Mouse (Mus musculus) NIH3T3 (cell line): Measurements from ENCODE around the gene Gm11627.
"Not testable (repeated sequence)": the region's sequence is repeated elsewhere in the genome, so short reads cannot be mapped to it uniquely, and the experiment has no call there.

ENCODE experiments used
- DNase-seq: peaks from one replicate; pipeline ENCODE4 v3.0.0-alpha.2; 2012; ENCODE audit warnings: low read depth

The Gm11627 gene

DNA sequence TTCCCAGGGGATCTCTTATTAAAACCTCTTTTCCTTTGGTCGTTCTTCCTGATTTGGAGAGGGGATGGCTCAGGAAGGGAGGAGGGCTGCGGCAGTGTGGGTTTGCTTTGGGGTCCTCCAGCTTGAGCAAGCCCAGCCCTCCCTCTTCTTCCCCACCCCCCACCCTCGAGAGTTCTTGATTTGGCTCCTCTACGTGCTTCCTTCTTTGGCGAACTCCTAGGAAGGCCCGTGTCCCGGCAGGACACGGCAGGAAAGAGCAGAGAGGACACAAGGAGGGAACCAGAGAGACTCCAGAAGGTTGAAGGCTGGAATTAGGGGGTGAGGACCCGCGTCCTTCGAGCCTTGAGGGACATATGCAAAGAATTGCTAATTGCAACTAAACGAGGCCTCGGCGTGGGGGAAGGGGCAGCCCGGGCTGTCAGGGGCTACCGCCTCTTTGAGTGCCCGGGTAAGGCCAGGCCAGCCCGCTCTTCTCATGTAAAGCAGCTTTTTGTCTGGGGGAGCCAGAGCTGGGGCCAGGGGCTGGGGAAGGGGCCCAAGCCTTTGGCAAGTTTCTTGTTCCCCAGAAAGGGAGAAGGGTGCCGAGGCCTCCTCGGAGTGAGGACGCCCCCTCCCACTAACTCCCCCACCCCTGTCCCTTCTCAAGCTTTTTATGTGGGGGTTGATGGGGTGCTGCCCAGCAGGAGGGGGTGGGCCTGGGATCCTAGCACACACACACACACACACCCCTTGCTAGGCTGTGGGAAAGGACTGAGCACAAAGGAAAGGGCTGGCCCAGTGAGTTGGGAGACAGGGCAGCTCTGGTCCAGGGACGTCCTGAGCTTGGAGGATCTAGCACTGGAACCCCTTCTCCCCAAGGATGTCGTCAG is at the start of gene Gm11627:
Gm11627 (minus strand) TSS at position 297 of the 869 bp plus-strand sequence.
- no peak for DNase-seq

DNA sequence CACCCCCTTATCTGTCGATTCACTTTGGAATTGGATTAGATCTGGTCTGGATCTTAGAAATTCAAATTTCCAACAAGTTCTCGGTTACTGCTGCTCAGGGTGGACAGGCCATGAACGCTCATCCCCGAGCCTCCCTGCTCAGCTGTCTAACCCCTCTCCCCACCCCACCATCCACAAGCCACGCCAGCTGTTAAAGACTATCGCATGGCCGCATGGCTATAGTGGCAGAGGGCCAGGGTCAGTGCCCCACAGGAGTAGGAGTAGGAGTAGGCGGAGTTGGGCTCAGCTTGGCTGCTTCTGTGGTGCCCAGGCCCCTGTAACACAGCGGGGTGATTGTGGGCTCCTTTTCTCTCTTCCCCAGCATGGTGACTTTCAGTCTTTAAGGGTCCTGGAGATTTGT is 49.3 kb upstream of the Gm11627 start:
- peak; percentile 36 for DNase-seq

DNA sequence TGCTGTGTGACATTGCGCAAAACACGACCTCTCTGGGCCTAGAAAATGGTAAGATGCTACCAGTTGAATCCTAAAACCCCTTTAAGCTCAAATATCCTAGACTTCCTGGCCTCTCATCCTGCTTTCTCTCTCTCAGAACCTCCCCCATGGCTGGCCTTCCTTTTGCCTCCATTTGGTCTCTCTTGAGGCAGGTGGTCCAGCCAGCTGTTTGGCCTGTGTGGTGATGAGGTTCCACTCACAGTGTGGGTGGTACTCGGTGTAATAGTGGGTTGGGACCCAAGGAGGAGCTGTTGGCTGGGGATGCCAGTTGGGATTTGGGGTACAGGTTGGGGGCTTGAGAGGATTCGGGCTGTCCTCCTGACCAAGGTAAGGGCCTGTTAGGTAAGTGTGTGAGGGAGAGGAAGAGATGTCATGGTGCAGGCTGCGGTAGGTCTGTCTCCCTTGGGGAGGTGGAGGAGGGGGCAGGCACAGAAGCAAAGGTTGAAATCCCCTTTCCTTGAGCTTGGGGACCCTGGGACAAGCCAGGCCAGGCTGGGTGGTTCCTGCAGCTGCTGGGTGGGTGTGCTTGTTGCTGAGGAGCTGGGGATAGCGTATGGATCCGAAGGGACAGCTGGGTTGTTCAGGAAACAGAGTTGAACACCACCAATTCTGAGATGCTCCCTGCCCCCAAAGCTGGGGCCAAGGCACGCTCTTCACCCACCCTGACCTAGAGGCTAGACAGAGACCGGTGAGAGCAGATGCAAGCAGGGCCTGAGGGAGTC is 48.1 kb upstream of the Gm11627 start:
- DNase-seq: no peak

DNA sequence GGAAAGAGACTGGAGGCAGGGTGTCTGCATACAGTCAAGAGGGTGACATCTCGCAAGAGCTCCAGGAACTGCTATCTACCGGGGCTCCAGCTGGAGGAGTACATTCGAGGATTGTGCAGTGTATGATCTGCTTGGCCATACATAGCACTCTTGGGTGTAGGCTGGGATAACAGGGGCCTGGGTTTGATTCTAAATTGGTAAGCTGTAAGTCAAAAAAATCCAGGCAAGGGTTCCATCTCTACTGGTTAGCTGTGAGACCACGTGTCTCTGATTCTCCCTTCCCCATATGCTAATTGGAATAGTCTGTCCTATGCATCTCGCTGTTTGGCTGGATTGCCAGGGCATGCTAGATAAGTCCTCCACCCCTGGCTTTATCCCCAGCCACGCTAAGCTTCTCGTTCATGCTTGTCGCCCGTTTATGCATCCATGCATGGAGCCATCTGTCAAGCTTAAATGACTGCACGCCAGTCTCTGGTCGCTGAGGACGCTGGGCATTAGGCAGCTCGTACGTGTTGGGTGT is 45.7 kb upstream of the Gm11627 start:
- DNase-seq: peak; percentile 34

DNA sequence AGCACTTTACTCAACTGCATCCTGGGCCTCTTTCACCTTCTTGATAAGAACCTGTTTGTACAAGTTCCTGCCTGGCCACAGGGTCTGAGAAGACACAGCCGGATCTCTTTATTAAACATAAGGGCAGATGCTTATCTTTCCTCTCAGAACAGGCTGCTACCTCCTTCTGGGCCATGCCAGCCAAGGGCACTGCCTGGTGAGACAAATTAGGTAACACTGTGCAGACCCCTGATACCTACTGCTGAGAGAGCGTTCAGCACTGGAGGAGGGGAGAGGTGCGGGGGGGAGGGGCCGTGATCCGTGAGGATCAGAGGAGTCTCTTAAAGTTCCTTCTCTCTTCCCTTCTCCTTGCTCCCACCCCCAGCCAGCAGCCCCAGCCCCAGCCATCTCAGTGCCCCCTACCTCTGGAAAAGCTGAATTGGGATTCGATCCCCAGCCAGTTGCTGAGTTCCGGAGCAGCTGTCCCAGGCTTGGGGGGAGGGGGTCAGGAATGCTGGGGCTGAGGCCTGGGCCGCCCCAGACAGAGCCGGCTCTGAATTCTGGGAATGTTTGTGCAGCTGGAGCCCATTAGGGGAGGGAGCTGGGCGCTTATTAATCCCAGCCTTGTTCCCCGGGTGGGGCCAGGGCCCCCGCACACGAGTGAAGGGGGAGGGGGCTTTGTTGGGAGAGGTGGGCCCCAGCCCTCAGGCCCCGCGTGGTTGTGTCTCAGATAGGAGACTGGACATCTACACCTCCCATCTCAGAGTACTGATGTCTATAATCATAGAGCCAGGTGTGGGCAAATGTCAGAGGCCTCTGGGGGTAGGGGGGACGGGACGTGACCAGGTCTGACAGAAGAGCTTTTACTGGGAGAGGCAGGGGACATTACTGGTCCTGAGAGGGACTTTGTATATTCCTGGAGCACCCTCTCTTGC is 44.9 kb upstream of the Gm11627 start:
- DNase-seq: peak; percentile 92

DNA sequence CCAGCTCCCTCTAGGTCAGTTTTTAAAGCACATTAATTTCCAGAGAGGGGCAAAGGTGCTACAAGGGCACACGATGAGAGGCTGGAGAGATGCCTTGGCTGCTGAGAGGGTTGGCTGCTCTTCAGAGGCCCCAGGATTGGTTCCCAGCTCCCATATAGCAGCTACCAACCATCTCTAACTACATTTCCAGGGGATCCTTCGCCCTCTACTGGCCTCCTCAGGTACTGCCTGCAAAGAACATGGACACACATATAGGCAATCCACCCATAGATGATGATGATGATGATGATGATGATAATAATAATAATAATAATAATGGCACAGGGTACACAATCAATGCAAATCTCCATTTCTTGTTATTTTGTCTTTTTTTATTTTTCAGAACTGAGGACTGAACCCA is 40.2 kb upstream of the Gm11627 start:
- no peak for DNase-seq

DNA sequence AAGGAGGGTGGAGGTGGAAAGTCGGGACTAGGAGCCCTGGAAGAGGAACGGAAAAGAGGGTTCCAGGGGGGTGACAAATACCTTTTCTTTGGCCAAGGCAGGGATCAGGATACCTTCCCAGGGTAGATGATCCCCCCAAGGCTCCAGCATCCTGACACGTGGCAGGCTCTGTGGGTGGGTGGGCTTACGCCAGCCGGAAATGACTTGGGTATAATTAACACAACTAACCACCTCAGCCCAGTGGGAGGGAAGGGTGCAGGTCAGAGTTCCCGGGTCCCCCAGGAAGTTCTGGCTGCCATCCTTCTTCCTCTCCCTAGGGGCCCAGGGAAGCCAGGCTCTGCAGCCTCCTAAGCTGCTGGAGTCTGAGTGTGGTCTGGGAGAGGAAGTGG is 32.0 kb upstream of the Gm11627 start:
- DNase-seq: no peak

DNA sequence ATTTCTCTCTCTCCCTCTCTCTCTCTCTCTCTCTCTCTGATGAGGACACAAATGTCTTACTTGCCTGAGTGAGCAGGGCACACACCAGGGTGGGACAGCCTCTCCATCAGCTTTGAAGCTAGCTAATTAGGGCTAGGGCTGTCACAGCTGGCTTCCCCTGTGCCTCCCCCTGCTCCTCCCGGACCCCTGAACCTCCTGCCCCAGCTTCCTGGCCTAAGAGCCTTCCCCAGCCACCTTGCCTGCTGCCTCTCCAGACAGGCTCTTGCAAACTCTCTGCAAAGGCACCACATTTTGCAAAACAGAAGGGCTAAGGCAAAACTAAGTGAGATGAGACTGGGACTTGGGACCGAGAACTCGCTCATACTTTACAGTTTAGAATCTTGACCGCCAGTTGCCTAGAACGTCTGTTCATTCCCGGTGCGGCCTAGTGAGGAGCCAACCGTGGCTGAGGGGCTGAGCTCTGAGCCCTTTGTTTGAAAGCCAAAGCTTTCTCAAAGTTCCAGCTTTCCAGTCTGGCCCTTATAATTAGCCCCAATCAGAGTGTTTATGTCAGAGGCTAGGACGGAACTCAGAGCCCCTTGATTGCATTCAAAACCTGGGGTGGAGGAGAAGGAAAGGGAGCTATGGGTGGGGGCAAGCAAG is 31.5 kb upstream of the Gm11627 start:
- DNase-seq: no peak

DNA sequence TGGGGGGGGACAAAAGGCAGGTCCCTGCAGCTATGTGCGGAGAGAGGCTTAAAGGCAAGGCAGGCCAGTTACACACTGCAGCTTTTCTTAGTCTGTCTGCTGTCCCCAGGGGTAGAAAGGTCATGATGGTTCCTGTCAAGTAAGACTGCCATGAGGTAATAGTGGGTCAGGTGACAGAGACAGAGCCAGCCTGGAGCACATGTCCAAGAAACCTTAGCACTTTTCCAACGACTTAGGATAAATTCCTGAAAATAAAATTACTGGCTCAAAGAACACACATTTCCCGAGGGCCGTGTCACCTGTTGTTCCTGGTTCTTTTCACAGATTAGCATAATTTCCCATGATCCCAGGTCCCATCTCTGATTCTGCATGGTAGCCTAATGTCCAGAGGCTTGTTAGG is 31.0 kb upstream of the Gm11627 start:
- DNase-seq: no peak

DNA sequence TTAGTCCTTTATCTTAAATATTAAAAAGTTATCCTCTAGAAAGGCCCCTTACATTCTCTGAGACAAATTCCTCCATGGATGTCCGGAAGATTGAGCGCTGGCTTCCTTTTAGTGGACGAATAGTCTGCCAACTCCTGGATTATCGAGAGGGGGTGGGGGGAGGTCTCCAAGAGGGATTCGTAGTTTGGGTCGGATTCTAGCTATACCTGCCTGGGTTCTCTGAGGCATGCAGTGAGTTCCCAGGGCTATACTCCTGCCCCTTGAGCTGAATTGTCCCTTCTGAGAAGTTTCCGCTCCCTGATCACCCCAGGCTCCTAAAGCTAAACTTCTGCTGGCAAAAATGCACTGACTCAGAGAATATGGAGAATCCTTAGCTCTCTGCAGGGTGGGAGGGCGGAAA is 30.2 kb upstream of the Gm11627 start:
- no peak for DNase-seq

DNA sequence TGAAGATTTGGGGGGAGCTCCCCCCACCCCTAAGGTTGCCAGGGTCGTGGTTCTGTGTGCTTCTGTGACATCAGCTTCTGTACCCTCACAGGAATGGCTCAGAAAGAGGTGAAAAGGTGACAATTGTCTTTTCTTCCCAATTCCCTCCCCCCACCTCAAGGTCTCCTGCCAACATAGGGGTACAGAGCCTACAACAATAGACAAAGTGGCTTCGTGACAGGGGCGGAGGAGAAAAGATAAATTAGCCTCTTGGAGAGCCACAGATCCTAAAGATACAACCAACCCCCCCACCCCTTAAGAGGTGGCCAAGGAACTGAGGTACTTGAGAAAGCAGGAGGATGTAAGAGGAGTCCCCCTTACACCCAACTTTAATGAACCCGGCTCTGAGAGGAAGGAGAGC is 29.4 kb upstream of the Gm11627 start:
- no peak for DNase-seq

DNA sequence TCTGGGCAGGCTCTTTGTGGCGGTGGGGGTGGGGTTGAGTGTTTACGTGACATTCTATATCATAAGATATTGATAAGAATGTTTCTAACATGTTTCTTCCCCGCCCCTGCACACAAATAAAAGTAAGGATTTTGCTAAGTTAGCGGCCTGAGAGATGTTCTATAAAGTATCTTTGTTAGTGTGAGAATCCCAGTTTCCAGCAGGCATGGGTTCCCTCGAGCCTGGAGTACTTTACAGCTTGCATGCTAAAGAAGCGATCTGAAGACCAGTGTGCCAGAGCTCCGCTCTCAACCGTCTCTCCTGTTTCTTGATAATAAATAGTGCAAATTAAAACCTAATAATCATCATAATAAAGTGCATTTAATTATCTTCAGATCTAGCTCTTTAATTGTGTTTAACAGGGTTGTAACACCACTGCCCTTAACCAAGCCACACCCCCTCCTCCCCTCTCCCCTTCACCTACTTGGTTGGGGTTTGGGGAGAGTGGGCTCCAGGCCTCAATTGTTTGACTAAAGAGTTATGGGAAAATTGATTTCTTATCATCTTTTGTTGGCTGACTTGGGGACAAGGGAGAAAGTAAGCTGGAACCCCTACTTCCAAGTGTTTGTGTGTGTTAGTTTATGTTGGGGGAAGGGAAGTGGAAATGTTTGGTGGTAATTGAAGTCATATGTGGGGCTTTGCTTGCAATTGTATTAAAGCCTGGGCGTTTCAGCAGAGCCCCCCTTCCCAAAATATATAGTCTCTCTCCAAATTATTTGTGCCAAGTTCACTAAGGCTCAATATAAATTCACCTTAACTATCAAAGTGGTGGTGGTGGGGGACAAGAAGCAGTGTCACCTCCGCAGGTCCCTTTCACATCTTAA is 28.7 kb upstream of the Gm11627 start:
- DNase-seq: peak; percentile 51

DNA sequence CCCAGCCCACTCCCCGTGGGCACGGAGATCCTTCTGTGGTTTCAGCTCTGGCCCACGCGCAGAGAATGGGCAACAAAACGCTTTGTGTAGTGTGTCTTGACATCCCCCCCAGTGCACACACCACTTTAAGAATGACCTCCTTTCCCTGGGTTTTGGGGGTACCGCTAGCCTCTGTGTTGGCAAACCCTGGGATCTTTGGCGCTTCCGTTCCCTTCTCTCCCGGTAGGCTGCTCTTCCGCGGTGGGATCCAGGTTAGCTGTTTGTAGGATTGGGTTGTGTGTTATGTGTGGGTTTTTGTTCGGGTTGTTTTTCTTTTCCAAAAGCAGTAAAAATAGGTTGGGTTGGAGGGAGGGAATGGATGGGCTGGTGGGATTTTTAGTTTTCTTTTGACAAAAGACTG is 27.9 kb upstream of the Gm11627 start:
- not testable (repeated sequence) for DNase-seq

DNA sequence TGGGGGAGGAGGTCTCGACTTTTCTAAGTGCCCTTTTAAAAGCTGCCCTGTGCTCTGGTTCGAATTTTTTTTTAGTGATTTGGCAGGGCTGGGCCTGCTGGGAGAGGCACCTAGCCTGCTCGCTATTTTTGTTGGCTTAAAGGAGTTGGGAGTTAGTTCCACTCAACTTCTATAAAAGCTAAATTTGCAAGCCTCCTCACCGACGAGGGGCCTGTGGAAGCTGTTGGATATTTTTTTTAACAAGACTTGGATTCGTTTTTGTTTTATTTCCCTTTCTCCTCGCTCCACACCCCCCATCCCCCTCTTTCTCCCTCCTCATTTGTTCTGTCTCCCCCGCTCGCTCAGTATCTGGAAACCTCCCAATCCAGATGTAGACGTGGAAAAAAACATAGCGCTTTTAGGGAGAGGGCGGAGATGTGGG is 27.5 kb upstream of the Gm11627 start:
- DNase-seq: peak; percentile 87

DNA sequence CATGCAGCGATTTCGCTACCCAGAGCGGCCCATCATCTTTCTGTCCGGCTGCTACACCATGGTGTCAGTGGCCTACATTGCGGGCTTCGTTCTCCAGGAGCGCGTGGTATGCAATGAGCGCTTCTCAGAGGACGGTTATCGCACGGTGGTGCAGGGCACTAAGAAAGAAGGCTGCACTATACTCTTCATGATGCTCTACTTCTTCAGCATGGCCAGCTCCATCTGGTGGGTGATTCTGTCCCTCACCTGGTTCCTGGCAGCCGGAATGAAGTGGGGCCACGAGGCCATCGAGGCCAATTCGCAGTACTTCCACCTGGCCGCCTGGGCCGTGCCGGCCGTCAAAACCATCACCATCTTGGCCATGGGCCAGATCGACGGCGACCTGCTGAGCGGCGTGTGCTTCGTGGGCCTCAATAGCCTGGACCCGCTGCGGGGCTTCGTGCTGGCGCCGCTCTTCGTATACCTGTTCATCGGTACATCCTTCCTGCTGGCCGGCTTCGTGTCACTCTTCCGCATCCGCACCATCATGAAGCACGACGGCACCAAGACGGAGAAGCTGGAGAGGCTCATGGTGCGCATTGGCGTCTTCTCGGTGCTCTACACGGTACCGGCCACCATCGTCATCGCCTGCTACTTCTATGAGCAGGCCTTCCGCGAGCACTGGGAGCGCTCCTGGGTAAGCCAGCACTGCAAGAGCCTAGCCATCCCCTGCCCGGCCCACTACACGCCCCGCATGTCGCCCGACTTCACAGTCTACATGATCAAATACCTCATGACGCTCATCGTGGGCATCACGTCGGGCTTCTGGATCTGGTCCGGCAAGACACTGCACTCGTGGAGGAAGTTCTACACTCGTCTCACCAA is 26.5 kb upstream of the Gm11627 start:
- DNase-seq: peak; percentile 72

DNA sequence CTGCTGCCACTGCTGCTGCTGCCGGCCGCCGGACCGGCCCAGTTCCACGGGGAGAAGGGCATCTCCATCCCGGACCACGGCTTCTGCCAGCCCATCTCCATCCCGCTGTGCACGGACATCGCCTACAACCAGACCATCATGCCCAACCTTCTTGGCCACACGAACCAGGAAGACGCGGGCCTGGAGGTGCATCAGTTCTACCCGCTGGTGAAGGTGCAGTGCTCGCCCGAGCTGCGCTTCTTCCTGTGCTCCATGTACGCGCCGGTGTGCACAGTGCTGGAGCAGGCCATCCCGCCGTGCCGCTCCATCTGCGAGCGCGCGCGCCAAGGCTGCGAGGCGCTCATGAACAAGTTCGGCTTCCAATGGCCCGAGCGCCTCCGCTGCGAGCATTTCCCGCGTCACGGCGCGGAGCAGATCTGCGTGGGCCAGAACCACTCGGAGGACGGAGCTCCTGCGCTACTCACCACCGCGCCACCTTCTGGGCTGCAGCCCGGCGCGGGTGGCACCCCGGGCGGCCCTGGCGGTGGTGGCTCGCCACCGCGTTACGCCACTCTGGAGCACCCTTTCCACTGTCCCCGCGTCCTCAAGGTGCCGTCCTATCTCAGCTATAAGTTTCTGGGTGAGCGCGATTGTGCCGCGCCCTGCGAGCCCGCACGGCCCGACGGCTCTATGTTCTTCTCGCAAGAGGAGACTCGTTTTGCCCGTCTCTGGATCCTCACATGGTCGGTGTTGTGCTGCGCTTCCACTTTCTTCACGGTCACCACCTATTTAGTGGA is 25.7 kb upstream of the Gm11627 start:
- peak; percentile 70 for DNase-seq

DNA sequence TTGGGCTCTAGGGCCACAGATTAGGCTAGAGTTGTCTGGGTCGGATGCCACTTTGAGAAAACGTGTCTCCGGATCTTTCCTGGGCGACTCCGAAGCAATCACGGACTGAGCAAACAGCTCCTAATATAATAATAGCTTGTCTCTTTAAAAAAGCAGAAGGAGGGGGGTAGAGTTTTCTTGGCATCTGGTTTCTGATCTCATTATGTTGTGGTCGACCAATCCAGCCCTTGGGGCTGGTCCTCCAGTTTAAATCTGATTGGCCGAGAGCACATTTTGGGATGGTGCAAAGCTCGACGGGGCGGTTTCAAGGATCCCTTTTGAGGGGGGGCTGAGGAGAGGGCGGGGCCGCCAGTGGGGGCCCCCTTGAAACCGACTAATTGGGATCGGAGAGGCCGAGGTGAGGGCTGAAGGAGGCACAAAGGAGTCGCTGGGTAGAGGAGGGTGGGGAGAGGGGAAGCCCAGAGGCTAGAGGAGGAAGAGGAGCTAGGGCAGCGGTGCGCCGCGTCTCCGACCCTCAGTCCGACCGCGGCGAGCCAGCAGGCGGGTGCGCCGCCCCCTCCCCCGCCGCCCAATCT is 24.8 kb upstream of the Gm11627 start, which contains the start of gene Fzd2:
Fzd2 (plus strand) TSS at position 387 of the 575 bp plus-strand sequence.
- peak; percentile 98 for DNase-seq

DNA sequence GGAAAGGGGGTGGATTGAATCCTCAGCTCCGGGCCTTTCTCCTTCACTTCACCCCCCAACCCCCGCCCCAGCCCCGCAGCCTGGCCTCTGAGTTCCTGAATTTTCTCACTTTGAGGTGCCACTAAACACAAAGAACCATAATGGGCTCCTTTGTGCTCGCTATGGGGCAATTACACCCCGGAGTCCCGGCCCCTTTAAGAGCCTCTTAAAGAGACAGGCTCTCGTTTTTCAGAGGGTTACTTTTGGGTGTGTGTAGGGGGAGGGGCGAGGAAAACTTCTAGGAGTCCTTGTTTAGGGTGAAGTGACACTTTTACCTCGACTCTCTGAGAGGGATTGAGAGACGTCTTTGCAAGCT is 24.2 kb upstream of the Gm11627 start:
- DNase-seq: peak; percentile 85
